Mouse (Mus musculus): ENCODE data around the gene Foxd4. TPM values are rescaled to one million over a fixed set of nuclear protein-coding genes. Genes with fewer than 3 reads are reported as not detected.

Gene Foxd4
- polyA plus RNA-seq (2016; fragmentation: Nextera tagmentation; extraction: Ambion mirVana) = not detected in 2 replicates

GRCm38 (mm10) chr19:24900581-24901220 lies at the start of gene Foxd4:
TSS of gene Foxd4 (minus strand) at chr19:24901197.
- no peaks in the 10 kb centered on the region for H3K9me3 ChIP-seq
- DNase-seq (ENCODE audit: low spot score) = peak; percentile 47
- H3K36me3 ChIP-seq = no peaks in the 10 kb centered on the region
- H3K4me1 ChIP-seq = peaks cover 27% of the 10 kb centered on the region
- under 1% methylated on average over 27 of the region's 27 CpGs for WGBS
- peaks cover 94% of the 10 kb centered on the region for H3K27me3 ChIP-seq (ENCODE audit: insufficient read depth, poor library complexity, severe bottlenecking)
- H3K27ac ChIP-seq = 0 out of 2 replicates have a peak within 1 kb of the TSS, but pooled peaks have one; percentile 9
- peak within 1 kb of the TSS; percentile 61 for H3K4me3 ChIP-seq

- no peak for DNase-seq (ENCODE audit: low spot score)
- Histone ChIP-seq H3K27ac (no peak overlapping the region), H3K27me3 (ENCODE audit: insufficient read depth, poor library complexity, severe bottlenecking) (no peaks in the 10 kb centered on the region), H3K4me1 (no peaks in the 10 kb centered on the region), H3K9me3 (no peaks in the 10 kb centered on the region), H3K36me3 (no peaks in the 10 kb centered on the region), H3K4me3 (no peak overlapping the region)
Observed at GRCm38 (mm10) chr19:24945521-24946262, 44.7 kb upstream of the Foxd4 start.

- 28% methylated on average over 1 of the region's 1 CpGs for WGBS
- H3K4me1 ChIP-seq = no peaks in the 10 kb centered on the region; the same call in 1 of the 2 replicates
- DNase-seq (ENCODE audit: low spot score) = peak; percentile 95
- no peak overlapping the region for H3K4me3 ChIP-seq
- no peaks in the 10 kb centered on the region for H3K27me3 ChIP-seq (ENCODE audit: insufficient read depth, poor library complexity, severe bottlenecking)
- no peak overlapping the region for H3K27ac ChIP-seq
- no peaks in the 10 kb centered on the region for H3K9me3 ChIP-seq
- H3K36me3 ChIP-seq = peaks cover 5% of the 10 kb centered on the region; the same call in 1 of the 2 replicates
Observed at GRCm38 (mm10) chr19:24937084-24937483, 36.1 kb upstream of the Foxd4 start.

GRCm38 (mm10) chr19:24929041-24929440 lies 28.0 kb upstream of the Foxd4 start:
- Histone ChIP-seq H3K4me3 (no peak overlapping the region), H3K27ac (no peak overlapping the region), H3K27me3 (ENCODE audit: insufficient read depth, poor library complexity, severe bottlenecking) (no peaks in the 10 kb centered on the region), H3K4me1 (no peaks in the 10 kb centered on the region), H3K9me3 (no peaks in the 10 kb centered on the region), H3K36me3 (no peaks in the 10 kb centered on the region)
- whole genome bisulfite sequencing = 57% methylated on average over 1 of the region's 1 CpGs
- DNase-seq (ENCODE audit: low spot score) = no peak

GRCm38 (mm10) chr19:24920866-24921265 lies 19.9 kb upstream of the Foxd4 start:
- Histone ChIP-seq H3K27me3 (ENCODE audit: insufficient read depth, poor library complexity, severe bottlenecking) (no peaks in the 10 kb centered on the region), H3K36me3 (peaks cover 29% of the 10 kb centered on the region), H3K4me3 (no peak overlapping the region), H3K9me3 (no peaks in the 10 kb centered on the region), H3K27ac (no peak overlapping the region), H3K4me1 (no peaks in the 10 kb centered on the region)
- WGBS = 90% methylated on average over 5 of the region's 5 CpGs
- DNase-seq (ENCODE audit: low spot score) = no peak

GRCm38 (mm10) chr19:24908385-24909155 lies 7.6 kb upstream of the Foxd4 start:
- H3K27ac ChIP-seq = no peak overlapping the region
- H3K4me3 ChIP-seq = no peak overlapping the region
- WGBS = 85% methylated on average over 3 of the region's 3 CpGs
- peaks cover 24% of the 10 kb centered on the region for H3K27me3 ChIP-seq (ENCODE audit: insufficient read depth, poor library complexity, severe bottlenecking)
- no peaks in the 10 kb centered on the region for H3K36me3 ChIP-seq
- no peaks in the 10 kb centered on the region for H3K9me3 ChIP-seq
- peak; percentile 53 for DNase-seq (ENCODE audit: low spot score)
- no peaks in the 10 kb centered on the region for H3K4me1 ChIP-seq

GRCm38 (mm10) chr19:24907655-24908054 lies 6.7 kb upstream of the Foxd4 start:
- peaks cover 33% of the 10 kb centered on the region for H3K27me3 ChIP-seq (ENCODE audit: insufficient read depth, poor library complexity, severe bottlenecking)
- no peaks in the 10 kb centered on the region for H3K9me3 ChIP-seq
- WGBS = 83% methylated on average over 6 of the region's 6 CpGs
- no peak for DNase-seq (ENCODE audit: low spot score)
- H3K36me3 ChIP-seq = no peaks in the 10 kb centered on the region
- no peak overlapping the region for H3K4me3 ChIP-seq
- H3K4me1 ChIP-seq = no peaks in the 10 kb centered on the region
- no peak overlapping the region for H3K27ac ChIP-seq

GRCm38 (mm10) chr19:24902821-24903220 lies 1.8 kb upstream of the Foxd4 start:
- peak; percentile 56 for DNase-seq (ENCODE audit: low spot score)
- Histone ChIP-seq H3K36me3 (no peaks in the 10 kb centered on the region), H3K4me1 (peaks cover 15% of the 10 kb centered on the region), H3K27me3 (ENCODE audit: insufficient read depth, poor library complexity, severe bottlenecking) (peaks cover 77% of the 10 kb centered on the region), H3K9me3 (no peaks in the 10 kb centered on the region), H3K27ac (no peak overlapping the region), H3K4me3 (no peak overlapping the region)
- WGBS = 47% methylated on average over 2 of the region's 2 CpGs

- DNase-seq (ENCODE audit: low spot score) = peak; percentile 19
- H3K27ac ChIP-seq = no peak overlapping the region
- H3K9me3 ChIP-seq = no peaks in the 10 kb centered on the region
- H3K4me1 ChIP-seq = peaks cover 21% of the 10 kb centered on the region
- H3K36me3 ChIP-seq = no peaks in the 10 kb centered on the region
- WGBS = 4% methylated on average over 2 of the region's 2 CpGs
- peaks cover 83% of the 10 kb centered on the region for H3K27me3 ChIP-seq (ENCODE audit: insufficient read depth, poor library complexity, severe bottlenecking)
- H3K4me3 ChIP-seq = no peak overlapping the region
Observed at GRCm38 (mm10) chr19:24902256-24902655, 1.3 kb upstream of the Foxd4 start.

GRCm38 (mm10) chr19:24901666-24902065 lies 669 bp upstream of the Foxd4 start:
- H3K27ac ChIP-seq = no peak overlapping the region
- H3K4me1 ChIP-seq = peaks cover 27% of the 10 kb centered on the region
- no peak overlapping the region for H3K4me3 ChIP-seq
- peak; percentile 45 for DNase-seq (ENCODE audit: low spot score)
- WGBS = 13% methylated on average over 3 of the region's 3 CpGs
- no peaks in the 10 kb centered on the region for H3K36me3 ChIP-seq
- no peaks in the 10 kb centered on the region for H3K9me3 ChIP-seq
- peaks cover 86% of the 10 kb centered on the region for H3K27me3 ChIP-seq (ENCODE audit: insufficient read depth, poor library complexity, severe bottlenecking)

- Histone ChIP-seq H3K4me1 (peaks cover 27% of the 10 kb centered on the region), H3K9me3 (no peaks in the 10 kb centered on the region), H3K27me3 (ENCODE audit: insufficient read depth, poor library complexity, severe bottlenecking) (peaks cover 96% of the 10 kb centered on the region), H3K27ac (0 out of 2 replicates have a peak overlapping the region, but pooled peaks have one; percentile 9), H3K36me3 (no peaks in the 10 kb centered on the region), H3K4me3 (peak overlapping the region; percentile 61)
- peak; percentile 78 for DNase-seq (ENCODE audit: low spot score)
- under 1% methylated on average over 84 of the region's 84 CpGs for WGBS
Observed at GRCm38 (mm10) chr19:24899578-24900544, 1.1 kb downstream of the Foxd4 start.

Data from heart, embryonic 10.5 days (tissue).